Mouse (Mus musculus) skeletal muscle tissue, adult 2 months (tissue): ENCODE measurements around the gene Gxylt1.
"Not testable (repeated sequence)": the region's sequence is repeated elsewhere in the genome, so short reads cannot be mapped to it uniquely, and the experiment has no call there.

Source experiments
- DNase-seq: peaks from one replicate; pipeline ENCODE4 v3.0.0-alpha.2; 2012; ENCODE audit warnings: low read depth, low spot score

The Gxylt1 gene

DNA sequence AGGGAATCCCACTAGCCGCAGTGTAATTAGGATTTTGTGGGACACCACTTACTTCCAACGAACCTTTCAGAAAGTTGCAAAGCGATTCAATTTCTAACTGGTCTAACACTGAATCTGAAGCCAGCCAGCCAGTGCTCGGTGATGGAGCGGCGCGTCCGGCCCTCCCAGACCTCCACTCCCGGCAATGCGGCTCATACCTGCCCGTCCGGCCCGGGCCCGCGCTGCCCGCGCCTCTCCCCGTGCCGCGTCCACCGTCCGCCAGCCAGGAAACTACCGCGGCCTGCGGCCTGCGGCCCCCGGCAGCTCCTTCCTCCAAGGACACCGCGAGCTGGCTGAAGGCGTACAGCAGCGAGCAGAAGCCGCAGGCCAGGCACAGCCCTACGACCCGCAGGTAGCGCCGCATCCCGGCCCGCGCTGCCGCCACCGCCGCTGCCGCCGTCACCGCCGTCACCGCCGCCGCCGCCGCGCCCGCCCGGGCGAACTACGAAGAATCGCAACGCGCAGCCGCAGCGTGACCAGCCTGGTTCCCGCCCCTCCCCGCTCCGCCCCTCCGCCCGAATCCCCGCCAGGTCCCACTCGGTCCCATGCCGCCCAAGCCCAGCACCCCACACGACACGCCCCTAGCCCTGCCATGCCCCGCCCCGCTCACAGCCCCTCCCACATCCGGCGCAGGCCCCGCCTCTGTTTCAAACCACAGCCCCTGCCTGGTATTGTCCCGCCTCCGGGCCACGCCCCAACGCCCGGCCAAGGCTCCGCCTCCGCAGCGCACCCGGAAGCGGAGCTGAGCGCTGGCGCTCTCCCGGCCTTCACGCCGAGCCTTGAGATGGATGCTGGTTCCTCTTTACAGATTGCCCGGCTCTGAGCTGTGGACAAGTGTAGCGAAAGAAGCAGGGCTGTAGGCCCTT is at the start of gene Gxylt1:
TSS of gene Gxylt1 (minus strand) at position 501 of the 905 bp plus-strand sequence.
- peak; percentile 96 for DNase-seq

DNA sequence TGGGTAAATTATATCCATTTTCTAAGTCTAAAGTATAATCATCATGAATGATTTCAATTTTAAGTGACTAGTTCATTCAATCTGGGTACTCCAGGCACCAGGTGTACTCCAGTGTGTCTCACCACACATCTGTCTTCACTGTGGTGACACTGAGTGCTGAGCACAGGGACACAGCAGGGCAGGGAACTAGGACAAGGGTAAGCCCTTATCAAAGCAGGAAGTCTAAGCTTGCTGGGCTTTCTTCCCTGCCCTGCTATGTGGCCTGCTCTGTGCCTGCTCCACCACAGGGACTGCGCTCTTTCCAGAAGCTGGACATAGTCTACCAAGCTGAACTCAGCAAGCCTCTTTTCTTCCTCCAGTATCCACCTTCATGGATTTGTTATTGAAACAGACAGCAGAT is 43.8 kb upstream of the Gxylt1 start:
- no peak for DNase-seq

DNA sequence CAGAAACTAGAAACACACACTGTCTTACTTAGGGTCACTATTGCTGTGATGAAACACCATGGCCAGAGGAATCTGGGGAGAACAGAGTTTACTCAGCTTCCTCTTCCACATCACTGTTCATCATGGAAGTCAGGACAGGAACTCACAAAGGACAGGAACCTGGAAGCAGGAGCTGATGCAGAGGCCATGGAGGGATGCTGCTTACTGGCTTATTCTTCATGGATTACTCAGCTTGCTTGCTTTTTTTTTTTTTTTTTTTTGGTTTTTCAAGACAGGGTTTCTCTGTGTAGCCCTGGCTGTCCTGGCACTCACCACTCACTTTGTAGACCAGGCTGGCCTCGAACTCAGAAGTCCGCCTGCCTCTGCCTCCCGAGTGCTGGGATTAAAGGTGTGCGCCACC is 35.3 kb upstream of the Gxylt1 start:
- DNase-seq = not testable (repeated sequence)

DNA sequence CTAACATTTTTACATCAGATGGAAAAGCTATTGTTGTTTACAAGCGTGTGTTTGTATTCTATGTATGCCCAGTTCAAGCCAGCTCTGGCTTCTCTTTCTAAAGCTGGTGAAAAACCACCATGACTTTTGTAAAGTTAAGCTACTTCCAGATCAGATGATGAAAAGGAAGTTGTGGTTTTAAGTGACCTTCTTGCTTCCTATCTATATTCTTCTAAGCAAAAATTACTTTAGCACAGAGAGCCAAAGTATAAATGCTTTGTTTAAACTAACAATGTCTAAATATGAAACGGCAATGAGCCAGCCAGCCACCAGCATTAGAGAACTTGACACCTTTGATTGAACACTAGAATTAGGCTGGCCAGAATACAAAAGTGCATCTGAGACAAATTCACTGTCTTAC is 23.2 kb upstream of the Gxylt1 start:
- DNase-seq = no peak

DNA sequence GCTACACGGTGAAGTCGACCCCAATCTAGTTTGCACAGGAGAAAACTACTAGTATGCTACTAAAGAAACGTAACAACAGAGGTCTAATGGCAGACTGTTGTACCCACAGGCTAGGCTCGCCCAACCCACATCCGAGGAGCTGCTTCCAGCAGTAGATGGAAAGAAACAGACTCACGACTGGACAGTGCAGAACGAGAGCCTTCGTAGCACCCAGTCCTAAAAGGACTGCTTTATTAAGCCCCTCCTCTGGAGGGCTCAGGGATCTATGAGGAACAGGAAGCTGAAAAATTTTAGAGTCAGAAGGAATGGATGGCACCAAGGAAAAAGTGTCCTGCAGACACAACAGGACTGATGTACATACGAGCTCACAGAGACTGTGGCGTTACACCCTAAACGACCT is 19.5 kb upstream of the Gxylt1 start:
- DNase-seq = no peak

DNA sequence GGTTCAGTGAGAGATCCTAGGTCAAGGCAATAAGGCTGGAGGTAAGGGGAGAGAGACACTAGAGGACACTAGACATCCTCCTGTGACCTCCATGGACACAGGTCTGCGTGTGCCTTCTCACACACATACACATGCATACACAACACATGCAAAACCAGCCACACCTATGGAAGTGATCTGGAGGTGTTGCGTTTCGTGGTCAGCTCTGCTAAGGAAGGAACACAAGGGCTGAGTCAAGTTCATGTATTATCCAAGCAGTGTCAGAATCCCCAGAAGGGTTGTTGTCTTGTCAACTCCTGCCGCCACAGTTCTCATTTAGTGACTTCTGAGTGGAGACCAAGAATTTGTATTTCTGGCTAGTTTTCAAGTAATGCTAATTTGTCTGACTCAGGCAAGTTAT is 13.3 kb upstream of the Gxylt1 start:
- no peak for DNase-seq

DNA sequence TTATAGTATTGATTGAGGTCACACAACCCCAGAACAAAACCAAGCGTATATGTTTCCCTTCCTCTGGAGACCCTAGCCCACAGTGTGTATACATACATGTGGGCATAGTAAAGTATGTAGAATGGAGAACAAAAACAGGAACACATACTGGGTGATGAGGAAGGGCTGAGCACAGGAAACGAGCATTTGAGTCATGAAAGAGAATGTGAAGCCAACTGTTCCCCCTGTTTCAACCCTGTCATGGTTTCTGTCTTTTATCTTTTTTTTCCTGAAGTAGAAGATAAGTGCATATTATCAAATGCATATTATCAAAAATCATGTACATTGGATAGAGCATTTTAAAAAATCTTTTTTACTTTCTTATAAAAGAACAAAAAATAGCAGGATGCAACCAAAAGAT is 12.6 kb upstream of the Gxylt1 start:
- no peak for DNase-seq

DNA sequence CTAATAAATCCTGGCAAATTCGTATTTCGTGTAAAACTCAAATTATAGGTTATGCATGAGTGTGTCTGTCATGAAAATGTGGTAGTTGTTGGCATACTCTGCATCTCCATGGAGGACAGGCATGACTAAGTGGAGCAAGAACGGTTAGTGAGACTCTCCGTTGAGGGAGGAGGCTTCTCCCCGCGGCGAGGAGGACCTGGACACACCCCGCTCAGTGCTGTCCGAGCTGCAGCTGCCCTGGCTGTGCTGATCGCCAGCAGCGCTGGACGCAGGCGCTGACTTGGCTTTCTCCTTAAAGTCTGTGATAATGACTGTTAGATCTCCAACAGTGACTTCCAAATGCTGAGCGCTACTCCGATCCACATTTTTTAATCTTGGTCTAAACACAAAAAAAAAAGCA is 10.3 kb upstream of the Gxylt1 start:
- DNase-seq = no peak

DNA sequence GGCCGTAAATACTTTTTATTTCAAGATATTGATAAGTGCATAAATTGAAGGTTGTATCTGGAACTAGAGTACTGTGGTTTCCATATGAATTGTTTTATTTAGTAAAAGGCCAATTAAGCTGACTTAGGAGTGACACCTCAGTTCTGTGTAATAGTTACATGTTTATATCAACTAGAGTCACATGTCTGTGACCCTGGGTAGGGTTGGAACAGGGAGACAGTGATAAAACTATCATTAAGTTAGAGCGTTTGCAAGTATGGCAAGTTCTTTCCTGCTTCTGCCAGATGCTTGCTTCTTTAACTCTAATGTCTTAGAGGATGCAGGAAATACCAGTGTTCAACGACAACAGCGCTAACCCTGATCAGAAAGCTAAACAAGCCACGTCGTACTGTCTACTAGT is 9.3 kb upstream of the Gxylt1 start:
- no peak for DNase-seq

DNA sequence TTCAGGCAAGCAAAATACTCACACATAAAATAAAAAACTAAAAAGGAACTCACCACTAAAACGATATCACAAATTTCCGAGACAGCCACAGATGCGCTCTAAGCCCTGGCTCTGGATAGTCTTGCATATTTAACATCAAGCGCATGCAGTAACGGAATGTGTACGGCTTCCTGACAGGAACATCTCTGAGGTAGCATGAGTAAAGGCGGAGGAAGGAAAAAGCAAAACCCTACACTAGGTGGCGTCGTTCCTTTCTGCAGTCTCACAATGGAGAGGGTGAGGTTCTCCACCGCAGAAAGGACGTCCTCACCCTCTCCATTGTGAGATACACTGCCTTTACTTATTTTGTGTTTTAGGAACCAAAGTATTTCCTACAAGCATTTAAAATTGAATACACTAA is 8.4 kb upstream of the Gxylt1 start:
- DNase-seq = no peak

DNA sequence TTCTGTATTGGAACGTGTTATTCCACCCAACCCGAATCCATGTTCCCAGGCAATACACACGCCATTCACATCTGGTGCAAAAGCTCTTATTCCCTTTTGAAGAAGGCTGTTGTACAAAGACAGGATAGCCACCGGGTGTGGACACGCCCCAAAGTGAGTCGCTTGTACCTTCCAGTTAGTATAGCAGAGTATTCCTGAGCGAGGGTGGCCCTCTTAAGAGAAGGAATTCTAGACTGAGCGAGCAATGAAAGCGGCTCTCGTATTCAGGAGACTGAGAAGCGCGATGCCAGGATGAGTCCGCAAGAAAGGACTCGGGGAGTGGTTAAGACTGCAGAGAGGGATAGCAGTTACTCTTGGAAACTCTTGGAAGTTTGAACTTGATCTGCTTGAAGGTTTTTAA is 1.3 kb upstream of the Gxylt1 start:
- no peak for DNase-seq

DNA sequence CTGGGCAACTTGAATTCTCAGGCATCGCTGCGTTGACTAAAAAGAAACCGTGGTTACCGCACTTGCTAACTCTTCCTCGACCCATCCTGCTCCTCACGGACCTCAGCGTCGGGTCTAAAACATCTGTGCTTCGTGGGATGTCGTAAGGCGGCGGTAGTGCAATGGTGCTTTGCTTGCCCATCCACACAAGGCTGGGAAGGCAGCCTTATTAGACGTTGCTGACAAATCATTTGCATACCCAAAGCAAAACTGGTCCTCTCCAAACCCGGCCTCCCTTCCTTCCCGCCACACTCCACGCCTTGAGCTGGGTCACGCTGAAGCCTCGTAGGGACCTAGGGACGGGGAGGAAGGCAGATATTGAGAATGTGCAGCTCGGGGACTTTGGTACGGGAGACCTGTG is 644 bp upstream of the Gxylt1 start:
- DNase-seq = peak; percentile 42

DNA sequence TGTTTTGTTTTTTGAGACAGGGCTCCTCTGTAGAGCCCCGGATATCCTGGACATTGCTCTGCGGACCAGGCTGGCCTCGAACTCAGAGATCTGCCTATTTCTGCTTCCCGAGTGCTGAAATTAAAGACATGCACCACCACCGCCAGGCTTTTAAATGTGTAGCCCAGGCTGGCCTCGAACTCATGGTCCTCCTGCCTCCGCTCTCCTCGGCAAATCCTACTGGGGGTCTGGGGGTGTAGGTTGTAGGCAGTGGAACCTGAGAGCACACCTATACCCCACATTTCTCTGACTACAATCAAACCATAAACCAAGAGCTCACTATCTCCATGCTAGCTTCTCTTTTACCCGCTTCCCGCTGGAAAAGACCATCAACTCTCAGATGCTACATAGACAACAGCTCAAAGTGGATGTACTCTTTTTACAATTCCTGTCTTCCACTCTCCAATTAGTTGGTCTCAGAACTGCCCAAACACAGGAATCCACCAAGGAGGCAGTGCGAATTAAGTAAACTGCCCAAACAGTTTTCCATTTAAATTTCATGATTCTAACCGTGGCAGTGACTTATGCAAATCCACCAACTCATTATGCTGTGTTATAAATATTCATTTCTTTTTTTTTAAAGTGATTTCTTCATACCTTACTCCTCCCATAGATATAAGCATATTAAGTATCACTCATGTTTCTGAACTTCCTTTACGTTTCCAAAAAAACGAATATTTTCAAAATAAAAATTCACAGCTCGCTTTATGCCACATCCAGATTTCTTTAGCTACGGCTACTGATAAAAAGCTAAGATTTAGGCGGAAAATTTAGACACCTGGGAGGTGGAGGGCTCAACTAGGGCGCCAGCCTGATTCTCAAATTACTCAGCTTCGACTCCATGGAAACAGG is 946 bp downstream of the Gxylt1 start:
- DNase-seq = no peak

DNA sequence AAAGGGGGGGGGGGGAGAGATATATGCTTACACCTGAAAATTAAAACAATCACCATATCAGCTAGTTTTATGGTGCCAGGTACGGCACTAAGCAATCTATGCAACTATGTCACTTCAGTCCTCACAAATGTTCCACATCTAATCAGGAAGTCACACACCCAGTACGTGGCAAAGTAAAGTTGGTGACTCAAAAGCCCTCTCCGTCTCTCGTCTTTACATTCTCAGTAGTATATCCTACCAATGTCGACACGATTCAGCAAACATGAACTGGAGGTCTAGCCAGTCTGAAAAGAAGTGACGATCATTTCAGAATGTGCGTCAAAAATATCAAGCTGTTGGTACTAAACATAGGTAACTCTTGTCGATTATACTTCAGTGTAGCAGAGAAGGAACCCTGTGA is 2.0 kb downstream of the Gxylt1 start:
- DNase-seq = no peak

DNA sequence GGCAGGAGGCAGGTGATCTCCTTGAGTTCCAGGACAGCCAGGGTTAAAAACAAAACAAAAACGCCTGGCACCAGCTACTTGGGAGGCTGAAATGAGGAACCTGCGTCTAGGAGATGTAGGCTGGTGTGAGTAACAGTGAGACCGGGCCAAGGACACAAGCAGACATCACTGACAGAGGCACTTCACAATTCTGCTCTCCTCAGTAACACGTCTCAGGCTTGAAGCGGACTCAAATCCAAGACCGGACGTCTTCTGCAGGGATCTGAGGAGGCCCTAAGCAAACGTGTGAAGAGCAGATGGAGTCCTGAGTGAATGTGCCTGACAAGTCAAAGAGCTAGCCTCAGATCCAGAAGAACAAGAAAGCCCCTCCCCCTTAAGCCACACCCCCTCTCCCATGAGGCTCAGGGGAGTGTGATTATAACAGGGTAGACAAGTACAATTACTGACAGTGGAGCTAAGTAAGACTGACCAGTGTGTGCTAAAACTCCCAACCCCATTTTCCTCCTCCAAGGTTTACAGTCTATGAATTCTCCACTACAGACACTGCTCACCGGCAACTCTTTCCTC is 4.6 kb downstream of the Gxylt1 start:
- DNase-seq = no peak

DNA sequence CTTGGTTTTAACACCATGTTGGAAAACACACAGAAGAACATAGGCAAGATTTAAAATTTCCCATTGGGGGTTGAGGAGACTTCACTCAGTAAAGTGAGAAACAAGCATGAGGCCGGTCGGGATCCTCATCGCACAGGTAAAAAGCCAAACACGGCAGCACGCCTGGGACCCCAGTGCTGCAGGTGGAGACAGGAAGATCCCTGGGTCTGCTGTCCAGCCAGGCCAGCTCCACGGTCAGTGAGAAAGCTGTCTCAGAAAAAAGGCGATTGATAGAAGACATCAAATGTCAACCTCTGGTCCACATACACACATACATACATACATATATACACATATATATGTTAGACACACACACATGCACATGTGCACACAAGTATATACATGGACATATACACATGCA is 5.4 kb downstream of the Gxylt1 start:
- DNase-seq = no peak

DNA sequence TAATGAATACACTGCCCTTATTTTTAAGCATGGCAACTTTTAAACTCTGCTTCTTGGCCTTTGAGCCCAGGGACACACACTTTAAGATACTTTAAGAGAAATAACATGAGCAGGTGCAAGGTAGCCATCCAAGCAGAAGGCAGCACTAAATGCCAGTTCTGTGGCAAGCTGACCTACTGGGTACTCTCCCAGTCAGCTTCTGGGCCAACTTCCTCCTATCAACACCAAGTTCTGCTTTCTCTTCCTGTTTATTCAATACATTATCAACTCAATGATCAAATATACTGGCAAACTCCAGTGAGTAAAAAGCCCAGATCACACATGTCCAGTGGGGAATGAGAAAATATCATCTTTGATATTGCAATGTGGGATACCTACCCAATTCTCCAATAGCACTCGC is 7.0 kb downstream of the Gxylt1 start:
- DNase-seq = no peak

DNA sequence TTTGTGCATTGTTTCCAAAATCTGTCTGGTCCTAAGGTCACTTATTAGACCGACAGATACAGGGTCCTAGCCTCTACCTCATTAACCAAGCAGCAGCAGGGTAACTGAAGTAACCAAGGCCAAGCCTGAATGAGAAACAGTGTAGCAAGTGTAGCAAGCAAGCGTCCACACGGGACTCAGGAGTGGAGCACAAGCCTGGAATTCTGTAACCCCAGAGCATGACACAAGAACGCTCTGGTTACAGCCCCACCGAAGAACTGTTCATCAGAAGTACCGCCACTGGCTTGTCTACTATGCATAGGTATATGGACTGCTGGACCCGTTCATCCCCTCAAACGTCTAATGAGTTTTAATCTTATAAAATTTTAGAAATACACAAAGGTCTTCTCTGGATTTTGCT is 7.5 kb downstream of the Gxylt1 start:
- no peak for DNase-seq

DNA sequence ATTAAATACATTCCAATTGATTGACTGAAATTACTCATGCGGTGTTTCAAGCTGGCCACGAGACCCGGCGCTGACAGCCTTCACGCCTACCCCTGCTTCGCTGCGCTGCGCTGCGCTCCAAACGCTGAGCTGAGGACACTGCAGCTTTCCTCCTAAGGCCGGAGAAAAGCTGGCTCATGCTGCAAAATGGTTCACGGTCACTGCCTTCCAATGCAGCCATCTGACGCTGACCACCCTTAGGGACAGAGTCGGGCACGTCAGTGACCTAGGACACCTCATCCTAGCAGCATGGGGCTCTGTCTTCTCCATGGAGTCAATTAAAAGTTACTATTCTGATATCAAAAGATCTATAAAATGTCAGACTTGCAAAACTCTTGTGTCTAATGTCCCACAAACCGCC is 8.6 kb downstream of the Gxylt1 start:
- no peak for DNase-seq

DNA sequence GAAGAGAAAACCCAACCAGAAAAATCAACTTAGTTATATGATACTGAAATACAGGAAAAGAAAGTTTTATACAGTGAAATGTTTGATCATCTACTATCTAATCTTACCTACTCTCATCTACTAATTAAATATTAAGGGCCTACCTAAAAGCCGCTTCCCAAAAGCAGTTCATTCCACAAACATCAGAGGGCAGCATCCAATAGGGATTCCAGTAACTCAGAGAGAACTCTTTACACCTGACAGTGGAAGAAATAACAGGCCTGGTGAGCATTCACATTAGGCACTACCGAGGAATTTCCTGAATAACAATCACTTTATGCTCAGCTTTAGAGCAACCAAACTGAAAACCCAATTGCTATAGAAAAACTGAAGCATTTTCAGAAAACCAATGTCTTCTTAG is 9.3 kb downstream of the Gxylt1 start:
- DNase-seq = no peak

DNA sequence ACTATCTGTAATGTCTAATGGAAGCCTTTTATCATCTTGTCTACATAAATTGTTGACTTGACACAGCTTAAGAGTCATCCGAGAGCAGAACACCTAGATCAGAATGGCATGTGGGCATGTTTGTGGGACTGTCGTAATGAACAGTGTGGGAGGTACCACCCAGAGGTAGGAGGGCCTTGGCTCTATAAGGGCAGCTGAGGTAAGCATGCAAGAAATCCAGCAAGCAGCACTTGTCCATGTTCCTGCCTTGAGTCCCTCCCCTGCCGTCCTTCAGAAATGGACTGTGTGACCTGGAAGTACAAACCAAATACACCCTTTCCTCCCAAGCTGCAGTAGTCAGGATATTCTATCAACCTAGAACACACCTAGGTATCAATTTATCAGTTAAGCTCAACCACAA is 9.7 kb downstream of the Gxylt1 start:
- no peak for DNase-seq

DNA sequence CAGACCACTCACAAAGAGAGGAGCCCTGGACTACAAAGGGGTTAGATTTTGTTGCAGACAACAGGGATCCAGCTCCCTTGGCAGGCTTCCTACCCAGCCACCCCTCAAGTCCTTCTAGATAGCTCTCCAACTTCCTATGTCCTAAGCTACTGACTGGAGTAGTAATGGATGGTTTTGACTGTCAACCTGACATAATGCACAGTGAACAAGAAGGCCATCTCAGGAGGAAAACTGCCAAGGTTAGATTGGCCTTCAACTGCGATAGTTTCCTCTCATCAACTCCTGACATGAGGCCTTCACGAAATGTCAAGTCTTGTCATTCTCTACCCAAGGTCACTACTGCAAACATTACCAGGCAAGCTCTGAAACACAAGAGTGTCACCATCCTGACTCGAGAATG is 10.8 kb downstream of the Gxylt1 start:
- no peak for DNase-seq
